Mouse (Mus musculus) limb, embryonic 12.5 days (tissue): ENCODE data around the gene Gse1. TPM values are rescaled to one million over a fixed set of nuclear protein-coding genes. Genes with fewer than 3 reads are reported as not detected.

ENCODE experiments used
- ATAC-seq: fragments of 200-750 bp; cut with Nextera tagmentation; 2 replicates; pipeline ENCODE4 v1.8.0; 2017; ENCODE audit warnings: low read depth, moderate TSS enrichment; ENCODE audit not compliant: insufficient number of reproducible peaks, insufficient read depth, low FRiP score, low TSS enrichment
- H3K27ac ChIP-seq: fragments of 300-500 bp; sonication (generic); 2 replicates; pipeline ENCODE4 v1.5.1; 2016; ENCODE audit warnings: mild to moderate bottlenecking, moderate library complexity
- H3K27me3 ChIP-seq: fragments of 300-500 bp; sonication (generic); 2 replicates; pipeline ENCODE4 v1.6.1; 2016; ENCODE audit warnings: mild to moderate bottlenecking, moderate library complexity
- H3K36me3 ChIP-seq: fragments of 300-500 bp; sonication (generic); 2 replicates; pipeline ENCODE4 v1.6.1; 2016; ENCODE audit warnings: mild to moderate bottlenecking, moderate library complexity
- H3K4me1 ChIP-seq: fragments of 300-500 bp; sonication (generic); replicated peaks from 2 replicates; pipeline ENCODE4 v1.6.1; 2016
- H3K4me2 ChIP-seq: fragments of 300-500 bp; sonication (generic); 2 replicates; pipeline ENCODE4 v1.6.1; 2016; ENCODE audit warnings: mild to moderate bottlenecking, moderate library complexity
- H3K4me3 ChIP-seq: fragments of 300-500 bp; sonication (generic); replicated peaks from 2 replicates; pipeline ENCODE4 v1.5.1; 2016; ENCODE audit warnings: mild to moderate bottlenecking
- H3K9ac ChIP-seq: fragments of 300-500 bp; sonication (generic); replicated peaks from 2 replicates; pipeline ENCODE4 v1.6.1; 2016; ENCODE audit warnings: mild to moderate bottlenecking, moderate library complexity
- H3K9me3 ChIP-seq: fragments of 300-500 bp; sonication (generic); 2 replicates; pipeline ENCODE4 v1.6.1; 2016; ENCODE audit warnings: mild to moderate bottlenecking, moderate library complexity
- WGBS: fragments of 180-500 bp; shearing (Covaris S2); methylation state at CpG from one replicate; pipeline ENCODE4 v1.1.7; 2016; 5-methylcytosine and 5-hydroxymethylcytosine counted together
- polyA plus RNA-seq: library from polyadenylated mRNA; unstranded; fragments of >200 nt; fragmentation: Nextera tagmentation; extraction: Ambion mirVana; gene quantifications from 2 replicates; pipeline ENCODE4 v1.2.1, GENCODE M21; 2016

The Gse1 gene
- polyA plus RNA-seq, 1 experiment from 2014 or later = 9.1 TPM

- WGBS = 84% methylated on average over 11 of the region's 11 CpGs
- Histone ChIP-seq H3K4me2 (no peak overlapping the region), H3K9me3 (peaks cover 7% of the 10 kb centered on the region; the same call in 1 of the 2 replicates), H3K27ac (no peak overlapping the region), H3K4me1 (peaks cover 52% of the 10 kb centered on the region), H3K4me3 (no peak overlapping the region), H3K36me3 (no peaks in the 10 kb centered on the region), H3K27me3 (peaks cover 31% of the 10 kb centered on the region), H3K9ac (no peak overlapping the region)
- ATAC-seq = no peak
These were observed 164.8 kb downstream of the Gse1 start for GRCm38 (mm10) chr8:120393085-120393484.

- Histone ChIP-seq H3K36me3 (no peaks in the 10 kb centered on the region), H3K4me3 (no peak overlapping the region), H3K9ac (no peak overlapping the region), H3K4me1 (peaks cover 60% of the 10 kb centered on the region), H3K4me2 (no peak overlapping the region), H3K27me3 (peaks cover 31% of the 10 kb centered on the region), H3K27ac (no peak overlapping the region), H3K9me3 (peaks cover 7% of the 10 kb centered on the region; the same call in 1 of the 2 replicates)
- ATAC-seq = no peak
- 83% methylated on average over 9 of the region's 9 CpGs for WGBS
These were observed 165.6 kb downstream of the Gse1 start for GRCm38 (mm10) chr8:120393871-120394275.

GRCm38 (mm10) chr8:120395892-120396291 is 167.6 kb downstream of the Gse1 start:
- H3K9me3 ChIP-seq = peaks cover 7% of the 10 kb centered on the region; the same call in 1 of the 2 replicates
- H3K27ac ChIP-seq = no peak overlapping the region
- no peak for ATAC-seq
- no peaks in the 10 kb centered on the region for H3K36me3 ChIP-seq
- no peak overlapping the region for H3K4me2 ChIP-seq
- peaks cover 67% of the 10 kb centered on the region for H3K4me1 ChIP-seq
- peaks cover 39% of the 10 kb centered on the region for H3K27me3 ChIP-seq
- no peak overlapping the region for H3K9ac ChIP-seq
- no peak overlapping the region for H3K4me3 ChIP-seq
- 91% methylated on average over 3 of the region's 3 CpGs for WGBS

- Histone ChIP-seq H3K27me3 (peaks cover 36% of the 10 kb centered on the region), H3K36me3 (no peaks in the 10 kb centered on the region), H3K4me3 (no peak overlapping the region), H3K9ac (no peak overlapping the region), H3K4me2 (no peak overlapping the region), H3K9me3 (peaks cover 7% of the 10 kb centered on the region; the same call in 1 of the 2 replicates), H3K27ac (no peak overlapping the region), H3K4me1 (peaks cover 59% of the 10 kb centered on the region)
- WGBS = 60% methylated on average over 3 of the region's 3 CpGs
- no peak for ATAC-seq
These were observed 168.5 kb downstream of the Gse1 start for GRCm38 (mm10) chr8:120396756-120397155.

- ATAC-seq = no peak
- H3K9me3 ChIP-seq = peaks cover 7% of the 10 kb centered on the region; the same call in 1 of the 2 replicates
- H3K4me1 ChIP-seq = peaks cover 55% of the 10 kb centered on the region
- H3K27me3 ChIP-seq = peaks cover 30% of the 10 kb centered on the region
- no peak overlapping the region for H3K4me3 ChIP-seq
- no peak overlapping the region for H3K27ac ChIP-seq
- H3K36me3 ChIP-seq = no peaks in the 10 kb centered on the region
- WGBS = 39% methylated on average over 15 of the region's 15 CpGs
- H3K4me2 ChIP-seq = no peak overlapping the region
- 0 out of 2 replicates have a peak overlapping the region, but pooled peaks have one; percentile 12 for H3K9ac ChIP-seq
These were observed 169.5 kb downstream of the Gse1 start for GRCm38 (mm10) chr8:120397444-120398411.

- Histone ChIP-seq H3K27ac (no peak overlapping the region), H3K9ac (0 out of 2 replicates have a peak overlapping the region, but pooled peaks have one; percentile 4), H3K4me1 (peaks cover 43% of the 10 kb centered on the region), H3K36me3 (no peaks in the 10 kb centered on the region), H3K27me3 (peaks cover 23% of the 10 kb centered on the region), H3K4me2 (peak overlapping the region; percentile 36), H3K9me3 (peaks cover 7% of the 10 kb centered on the region; the same call in 1 of the 2 replicates), H3K4me3 (no peak overlapping the region)
- no peak for ATAC-seq
- 51% methylated on average over 33 of the region's 33 CpGs for WGBS
These were observed 171.1 kb downstream of the Gse1 start for GRCm38 (mm10) chr8:120399212-120399934.

- Histone ChIP-seq H3K4me2 (no peak overlapping the region), H3K4me1 (peaks cover 45% of the 10 kb centered on the region), H3K9ac (no peak overlapping the region), H3K27me3 (peaks cover 27% of the 10 kb centered on the region), H3K4me3 (no peak overlapping the region), H3K9me3 (0 out of 2 replicates have a peak, but pooled peaks cover 2% of the 10 kb centered on the region), H3K27ac (no peak overlapping the region), H3K36me3 (no peaks in the 10 kb centered on the region)
- 76% methylated on average over 2 of the region's 2 CpGs for WGBS
- no peak for ATAC-seq
These were observed 173.0 kb downstream of the Gse1 start for GRCm38 (mm10) chr8:120401216-120401615.

GRCm38 (mm10) chr8:120401712-120402111 is 173.5 kb downstream of the Gse1 start:
- no peaks in the 10 kb centered on the region for H3K9me3 ChIP-seq
- 87% methylated on average over 7 of the region's 7 CpGs for whole genome bisulfite sequencing
- H3K36me3 ChIP-seq = no peaks in the 10 kb centered on the region
- H3K27ac ChIP-seq = no peak overlapping the region
- H3K4me1 ChIP-seq = peaks cover 48% of the 10 kb centered on the region
- no peak for ATAC-seq
- H3K9ac ChIP-seq = no peak overlapping the region
- H3K4me2 ChIP-seq = no peak overlapping the region
- H3K4me3 ChIP-seq = no peak overlapping the region
- H3K27me3 ChIP-seq = peaks cover 27% of the 10 kb centered on the region

- H3K9me3 ChIP-seq = no peaks in the 10 kb centered on the region
- no peak for ATAC-seq
- WGBS = 83% methylated on average over 7 of the region's 7 CpGs
- no peak overlapping the region for H3K27ac ChIP-seq
- H3K36me3 ChIP-seq = no peaks in the 10 kb centered on the region
- H3K4me1 ChIP-seq = peaks cover 48% of the 10 kb centered on the region
- no peak overlapping the region for H3K4me3 ChIP-seq
- no peak overlapping the region for H3K4me2 ChIP-seq
- H3K9ac ChIP-seq = no peak overlapping the region
- peaks cover 24% of the 10 kb centered on the region for H3K27me3 ChIP-seq
These were observed 175.5 kb downstream of the Gse1 start for GRCm38 (mm10) chr8:120403606-120404269.

GRCm38 (mm10) chr8:120404609-120405036 is 176.4 kb downstream of the Gse1 start:
- ATAC-seq = no peak
- H3K36me3 ChIP-seq = no peaks in the 10 kb centered on the region
- WGBS = 44% methylated on average over 7 of the region's 7 CpGs
- peaks cover 48% of the 10 kb centered on the region for H3K4me1 ChIP-seq
- H3K4me3 ChIP-seq = no peak overlapping the region
- H3K27me3 ChIP-seq = peaks cover 15% of the 10 kb centered on the region
- no peak overlapping the region for H3K9ac ChIP-seq
- H3K27ac ChIP-seq = no peak overlapping the region
- no peaks in the 10 kb centered on the region for H3K9me3 ChIP-seq
- no peak overlapping the region for H3K4me2 ChIP-seq
